Mouse (Mus musculus) frontal cortex, postnatal 36 days (tissue): ENCODE measurements around the gene Mgst2.
A peak's percentile ranks its signal among the peaks of the same experiment; 100 is the strongest.

ENCODE experiments used
- DNase-seq, 2 experiments: peaks; one replicate each; pipeline ENCODE4 v3.0.0; 2022; ENCODE audit warnings: low spot score in 2 of 2

The Mgst2 gene

DNA sequence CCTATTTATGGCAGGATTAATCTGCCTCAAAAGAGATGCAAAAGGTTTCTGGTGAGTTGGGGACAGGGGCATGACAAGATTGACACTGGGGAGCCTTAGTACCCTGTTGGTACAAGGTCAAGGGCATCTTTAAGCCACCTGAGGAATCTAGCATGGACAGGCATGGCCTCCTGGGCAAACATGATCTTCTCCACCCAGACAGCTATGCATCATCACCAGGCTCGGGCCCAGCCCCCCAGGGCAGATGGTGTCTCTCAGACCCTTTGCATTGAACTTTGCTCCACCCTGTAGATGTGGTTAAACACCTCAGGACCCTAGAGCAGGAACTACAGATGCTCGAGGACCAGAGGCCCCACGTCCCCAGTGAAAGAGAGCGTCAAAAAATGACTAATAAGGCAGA is at the start of gene Mgst2:
Gene Mgst2, plus strand, starts transcription at position 301 of the 400 bp plus-strand sequence.
- no peak for DNase-seq

DNA sequence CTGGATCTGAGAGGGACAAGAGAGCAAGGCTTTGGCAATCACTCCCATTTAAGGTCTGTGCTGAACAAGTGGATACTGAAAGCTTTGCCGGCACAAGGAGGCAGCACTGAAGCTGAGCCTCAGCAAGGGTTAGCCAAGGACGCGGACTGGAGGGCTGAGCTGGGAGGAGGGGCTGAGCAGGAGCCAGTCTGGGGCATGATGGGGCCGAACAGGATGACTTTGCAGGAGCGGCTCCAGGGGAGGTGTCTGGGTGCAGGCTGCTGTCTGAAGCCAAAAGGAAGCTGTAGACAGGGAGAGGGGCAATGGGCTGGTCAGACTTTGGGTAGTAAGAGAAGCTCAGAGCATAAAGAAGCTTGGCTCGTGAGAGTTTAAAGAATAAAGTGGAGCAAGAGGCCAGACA is 48.2 kb upstream of the Mgst2 start:
- DNase-seq = peak; percentile 12 to 20

DNA sequence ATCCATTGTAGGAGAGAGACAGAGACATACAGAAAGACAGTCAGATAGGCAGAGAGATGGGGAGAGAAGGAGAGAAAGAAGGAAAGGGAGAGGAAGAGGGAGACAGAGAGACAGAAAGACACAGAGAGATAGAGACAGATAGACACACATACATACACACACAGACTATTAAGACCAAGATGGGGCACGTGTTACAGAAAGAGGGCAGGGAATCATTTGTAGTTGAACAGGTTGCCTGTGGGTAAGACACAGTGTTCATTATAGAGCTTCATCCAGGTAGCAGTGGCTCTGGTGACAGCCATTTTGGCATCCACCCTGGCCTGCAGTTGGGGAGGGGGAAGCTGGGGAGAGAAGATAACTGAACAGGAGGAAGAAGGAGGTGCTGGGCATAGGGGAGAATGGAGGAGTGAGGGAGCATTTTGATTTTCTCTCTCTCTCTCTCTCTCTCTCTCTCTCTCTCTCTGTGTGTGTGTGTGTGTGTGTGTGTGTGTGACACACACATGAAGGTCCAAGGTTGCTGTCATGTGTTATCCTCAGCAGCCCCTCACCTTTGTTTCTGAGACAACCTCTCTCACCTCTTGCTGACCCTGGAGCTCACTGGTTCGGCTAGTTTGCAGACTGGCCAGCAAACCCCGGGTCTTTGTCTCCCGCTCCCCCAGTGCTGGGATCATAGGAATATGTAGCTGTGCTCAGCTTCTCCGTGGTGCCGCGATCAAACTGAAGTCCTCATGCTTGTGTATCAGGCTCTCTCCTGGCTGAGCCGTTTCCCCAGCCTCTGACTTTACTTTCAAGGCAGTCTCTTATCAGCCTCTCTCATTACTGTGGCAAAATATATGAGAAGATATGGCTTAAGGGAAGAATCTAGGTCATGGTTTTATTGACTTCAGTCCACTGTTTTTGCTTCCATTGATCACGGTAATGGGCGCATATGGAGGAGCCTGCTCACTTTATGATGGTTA is 47.5 kb upstream of the Mgst2 start:
- DNase-seq = no peak

DNA sequence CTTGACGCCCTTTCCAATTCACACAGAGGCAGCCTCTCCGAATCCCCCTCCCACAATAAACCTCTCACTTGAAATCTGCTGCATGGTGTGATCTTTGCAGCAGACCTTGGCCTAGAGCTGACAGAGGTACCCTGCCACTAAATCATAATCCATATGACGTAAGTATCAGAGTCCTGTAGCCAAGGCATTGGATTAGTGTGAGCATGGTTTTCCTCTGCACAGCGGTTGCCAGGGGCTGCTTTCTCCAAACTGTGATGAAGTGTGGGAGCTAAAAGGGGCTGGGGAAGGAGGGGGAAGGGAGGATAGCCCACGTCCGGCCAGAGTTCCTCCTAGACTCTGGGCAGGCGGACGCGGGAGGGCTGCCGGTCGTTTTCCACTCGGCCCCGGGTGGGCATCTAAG is 45.9 kb upstream of the Mgst2 start:
- no peak for DNase-seq

DNA sequence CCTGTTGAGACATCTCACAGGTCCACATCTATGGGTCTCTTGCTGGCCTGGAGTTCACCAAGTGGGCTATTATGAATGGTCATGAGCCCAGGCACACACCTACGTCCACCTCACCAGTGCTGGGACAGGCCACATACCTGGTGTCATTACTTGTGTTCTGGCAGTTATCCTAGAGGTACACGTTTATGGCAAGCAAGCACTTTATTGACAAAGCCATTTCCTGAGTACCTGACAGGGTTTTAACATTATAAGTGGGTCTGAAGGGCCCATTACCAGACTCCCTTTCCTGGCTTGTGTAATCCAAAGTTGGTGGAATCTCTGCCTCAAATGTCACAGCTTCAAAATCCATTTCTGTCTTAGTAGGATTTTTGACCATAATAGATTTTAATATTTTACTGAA is 36.2 kb upstream of the Mgst2 start:
- DNase-seq = no peak

DNA sequence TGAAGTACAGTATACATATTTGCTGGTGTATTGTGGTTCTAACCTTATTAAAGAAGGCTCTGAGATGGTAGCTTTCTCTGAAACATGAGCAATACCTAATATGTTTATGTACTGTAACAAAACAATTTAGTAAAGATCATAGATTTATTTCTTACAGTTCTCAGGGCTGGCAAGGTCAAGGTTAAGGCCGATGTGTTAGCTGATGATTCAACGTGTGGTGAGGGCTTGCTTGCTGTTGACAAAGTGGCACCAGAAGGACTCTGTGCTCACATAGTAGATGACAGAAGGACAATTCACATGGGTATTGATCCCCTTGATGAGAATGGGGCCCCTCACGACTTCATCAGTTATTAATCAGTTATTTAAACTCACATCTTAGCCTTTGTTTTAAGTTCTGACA is 32.4 kb upstream of the Mgst2 start:
- no peak for DNase-seq

DNA sequence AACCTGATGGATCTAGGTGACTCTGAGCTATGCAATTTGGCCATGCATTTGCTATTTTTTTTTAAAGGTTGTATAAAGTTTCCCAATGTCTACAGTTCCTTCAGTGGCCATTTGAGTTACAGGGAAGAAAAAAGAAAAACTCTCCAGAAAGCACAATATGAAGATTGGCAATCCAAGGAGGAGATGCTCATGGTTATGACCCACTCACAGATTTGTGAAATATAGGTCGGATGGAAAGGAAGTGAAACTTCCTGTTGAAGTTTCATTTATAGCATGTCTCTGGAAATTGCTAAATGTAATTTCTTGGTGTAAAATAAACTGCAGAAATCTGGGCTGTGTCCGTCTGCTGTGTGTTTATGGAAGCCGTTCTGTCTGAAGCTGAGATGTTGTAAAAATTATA is 31.2 kb upstream of the Mgst2 start:
- no peak for DNase-seq

DNA sequence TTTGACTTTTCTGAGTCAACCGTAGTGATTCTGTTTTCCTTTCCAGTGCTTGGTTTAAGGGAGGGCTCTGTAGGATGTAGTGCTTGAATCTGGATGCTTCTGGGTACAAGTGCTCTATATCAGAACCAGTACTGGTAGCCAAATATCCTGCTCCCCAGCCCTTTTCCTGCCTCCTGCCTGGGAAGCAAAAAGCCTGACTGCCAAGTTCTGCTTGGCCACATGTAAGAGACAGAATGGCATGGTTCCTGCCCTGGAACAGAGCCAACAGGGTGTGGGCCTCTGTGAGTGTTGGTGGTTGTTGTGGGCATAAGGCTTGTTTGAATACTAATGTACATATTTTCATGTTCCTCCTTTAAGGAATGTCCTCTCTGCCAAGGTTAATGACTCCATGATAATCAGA is 29.4 kb upstream of the Mgst2 start:
- DNase-seq = no peak

DNA sequence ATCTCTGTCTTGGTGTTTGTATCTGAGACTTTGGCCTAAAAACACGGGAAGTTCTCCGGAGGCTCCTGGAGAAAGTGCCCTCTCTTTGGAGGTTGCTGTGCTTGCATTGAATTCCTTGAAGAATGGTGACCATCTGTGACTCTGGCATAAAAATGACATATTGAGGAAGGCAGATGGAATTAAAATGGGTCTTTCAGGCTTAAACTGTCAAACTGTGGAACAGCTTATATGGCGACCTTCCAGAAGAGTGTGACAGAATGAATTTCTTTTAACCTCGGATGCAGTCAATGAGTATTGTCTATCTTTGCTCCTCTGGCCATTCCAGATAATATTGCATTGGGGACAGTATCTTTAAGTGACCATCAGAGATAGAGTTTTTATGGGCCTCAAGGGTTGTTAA is 28.2 kb upstream of the Mgst2 start:
- no peak for DNase-seq

DNA sequence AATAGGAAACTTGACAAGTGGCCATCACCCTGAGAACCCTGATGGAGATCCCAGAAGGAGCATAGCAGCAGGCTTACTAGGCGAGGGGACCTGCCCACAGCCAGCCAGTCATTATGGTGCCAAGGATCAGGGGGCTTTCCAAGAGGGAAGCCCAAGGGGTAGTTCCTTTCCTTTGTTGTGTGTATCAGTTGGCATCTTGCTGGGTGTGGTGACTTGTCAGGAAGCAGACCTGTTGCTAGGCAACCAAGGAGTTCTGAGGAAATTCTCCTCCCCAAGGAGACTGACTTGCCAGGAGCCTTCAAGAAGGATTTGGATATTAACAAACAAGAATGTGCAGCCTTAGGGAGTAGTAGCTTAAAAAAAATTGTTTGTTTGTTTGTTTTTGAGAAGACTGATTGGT is 25.7 kb upstream of the Mgst2 start:
- no peak for DNase-seq

DNA sequence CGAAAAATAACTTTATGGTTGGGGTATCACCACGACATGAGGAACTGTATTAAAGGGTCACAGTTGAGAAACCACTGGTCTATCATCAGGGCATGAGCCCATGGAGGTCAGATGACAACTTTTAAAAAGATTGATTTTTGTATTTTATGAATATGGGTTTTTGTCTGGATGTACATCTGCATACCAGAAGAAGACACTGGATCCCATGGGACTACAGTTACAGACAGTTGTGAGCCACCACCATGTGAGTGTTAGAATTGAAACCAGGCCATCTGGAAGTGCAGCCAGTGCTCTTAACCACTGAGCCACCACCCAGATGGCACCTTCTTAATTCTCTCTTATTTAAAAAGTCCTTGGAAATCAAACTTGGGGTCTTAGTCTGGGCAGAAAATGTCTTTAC is 24.2 kb upstream of the Mgst2 start:
- DNase-seq = no peak

DNA sequence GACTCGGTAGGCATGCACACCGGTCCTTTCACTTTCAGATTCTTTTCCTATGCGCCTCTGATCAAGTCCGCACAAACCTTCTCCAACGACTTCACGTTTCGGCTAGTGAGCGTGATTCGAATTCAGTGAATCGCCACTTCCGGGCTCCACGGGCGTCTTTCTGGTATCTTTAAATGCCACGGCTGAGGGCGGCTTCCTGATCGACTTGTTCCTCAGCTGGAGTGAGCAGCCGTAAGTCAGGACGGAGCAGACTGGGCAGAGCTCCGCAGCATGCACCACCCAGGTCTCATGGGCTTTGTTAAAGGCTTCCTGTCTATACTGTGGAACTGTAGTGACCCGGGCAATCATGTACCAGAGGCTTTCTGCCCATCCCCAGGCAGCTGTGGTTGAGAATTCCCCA is 23.5 kb upstream of the Mgst2 start:
- DNase-seq = no peak

DNA sequence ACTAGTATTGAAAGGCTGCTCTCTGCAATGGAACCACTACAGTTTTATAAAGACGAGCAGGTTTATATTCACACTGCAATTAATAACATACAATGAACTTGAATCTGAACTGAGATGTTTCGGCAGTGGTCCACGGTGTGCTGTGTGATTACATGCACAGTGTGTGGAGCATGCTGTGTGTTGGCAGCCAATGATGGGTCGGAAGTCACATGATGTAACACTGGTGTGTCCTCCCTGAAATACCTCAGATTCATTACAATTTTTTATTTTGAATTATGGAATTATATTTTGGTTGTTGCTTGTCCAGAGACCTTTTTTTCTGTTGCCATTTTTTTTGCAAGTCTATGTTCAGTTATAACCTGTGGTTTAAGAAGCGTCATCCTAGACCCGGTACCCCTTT is 22.8 kb upstream of the Mgst2 start:
- no peak for DNase-seq

DNA sequence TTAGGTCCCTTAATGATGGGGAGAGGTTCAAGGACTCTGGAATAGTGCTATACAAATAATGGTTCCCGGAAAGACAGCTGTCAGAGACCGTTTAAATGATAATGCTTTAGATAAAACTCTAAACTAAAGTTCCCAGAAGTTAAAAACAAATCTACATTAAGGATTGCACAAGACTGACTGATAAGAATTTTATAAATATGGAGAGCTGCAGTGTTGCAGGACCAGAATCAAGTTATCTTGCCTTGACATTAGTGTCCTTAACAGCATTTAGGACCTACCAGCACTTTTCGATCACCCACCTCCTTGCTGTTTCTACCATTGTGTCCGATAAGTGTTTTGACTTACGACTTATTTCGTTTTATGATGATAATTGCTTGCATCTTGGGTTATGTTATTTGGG is 21.9 kb upstream of the Mgst2 start:
- DNase-seq = no peak

DNA sequence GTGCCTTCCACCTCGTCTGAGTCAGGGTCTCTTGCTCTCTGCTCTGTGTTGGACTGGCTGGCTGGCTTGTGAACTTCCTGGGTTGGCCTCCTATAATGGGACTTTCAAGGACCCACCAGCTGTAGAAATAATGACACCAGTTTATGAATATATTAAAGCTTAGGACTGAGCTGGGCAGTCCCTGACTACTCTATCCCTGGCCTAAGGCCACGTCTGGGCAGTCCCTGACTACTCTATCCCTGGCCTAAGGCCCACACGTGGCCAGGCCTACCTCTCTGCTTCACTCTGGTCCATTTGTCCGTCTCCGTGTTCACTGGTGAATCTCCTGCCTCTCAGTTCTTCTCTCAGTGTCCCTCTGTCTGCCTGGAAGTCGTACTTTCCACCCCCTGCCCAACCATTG is 14.7 kb upstream of the Mgst2 start:
- DNase-seq = no peak

DNA sequence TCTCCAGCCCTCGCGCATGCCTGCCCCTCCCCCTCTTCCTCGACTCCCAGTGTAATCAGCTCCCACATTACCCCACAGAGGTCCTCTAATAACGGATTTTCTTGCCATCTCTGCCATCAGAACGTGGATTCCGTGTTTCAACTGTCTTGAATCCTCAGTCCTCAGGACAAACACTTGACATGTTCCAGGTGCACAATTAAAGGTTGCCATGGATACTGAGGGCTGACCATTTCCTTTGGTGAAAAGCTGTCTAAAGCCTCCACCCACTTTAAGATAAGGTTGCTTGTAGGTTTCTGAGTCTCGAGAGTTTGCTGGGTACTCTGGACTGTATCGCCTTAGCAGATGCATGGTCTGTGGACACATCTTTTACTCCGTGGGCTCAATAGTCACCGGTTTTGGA is 13.9 kb upstream of the Mgst2 start:
- DNase-seq = no peak

DNA sequence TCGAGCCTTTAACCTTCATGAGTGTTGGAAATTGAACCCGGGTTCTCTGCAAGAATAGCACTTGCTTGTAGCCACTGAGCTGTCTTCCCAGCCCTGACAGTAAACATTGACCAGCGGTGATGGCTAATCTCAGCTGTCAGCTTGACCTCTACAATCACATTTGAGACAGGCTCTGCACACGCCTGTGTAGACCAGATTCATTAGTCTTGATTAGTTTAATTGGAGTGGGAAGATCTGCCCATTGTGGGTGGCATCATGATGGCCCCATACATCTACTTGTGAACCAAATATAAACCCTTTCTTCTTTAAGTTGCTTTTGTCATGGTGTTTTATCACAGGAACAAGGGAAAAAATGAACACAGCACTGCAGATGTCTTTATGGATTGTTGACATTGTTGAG is 12.8 kb upstream of the Mgst2 start:
- DNase-seq = no peak

DNA sequence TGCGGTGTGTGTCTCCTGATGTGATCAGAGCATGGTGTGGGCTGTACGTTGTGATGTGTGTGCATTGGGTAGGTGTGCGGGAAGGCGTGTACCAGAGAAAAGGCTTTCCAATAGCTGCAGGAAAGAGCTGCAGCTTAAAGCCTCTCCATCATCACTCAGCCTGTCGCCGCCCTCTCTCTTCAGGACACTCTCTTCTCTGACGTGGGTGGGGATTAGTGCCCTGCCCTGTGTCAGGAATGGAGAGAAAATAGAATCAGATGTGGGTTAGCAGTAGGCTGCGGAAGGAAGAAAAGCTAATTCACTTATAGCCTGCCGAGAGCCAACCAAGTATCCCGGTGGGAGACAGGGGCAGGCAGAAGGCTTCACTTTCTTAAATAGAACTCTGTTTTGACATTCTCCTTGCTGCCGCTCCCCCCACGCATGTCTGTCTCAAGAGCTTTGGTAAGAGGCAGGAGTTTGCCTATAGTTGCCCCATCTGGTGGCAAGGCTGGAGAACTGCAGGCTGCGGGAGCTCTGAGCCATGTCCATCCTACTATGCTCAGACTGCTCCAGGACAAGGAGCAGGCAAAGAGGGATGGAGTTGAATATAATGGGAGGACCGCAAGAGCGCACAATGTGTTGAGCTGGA is 12.0 kb upstream of the Mgst2 start:
- peak; percentile 82 to 87 for DNase-seq

DNA sequence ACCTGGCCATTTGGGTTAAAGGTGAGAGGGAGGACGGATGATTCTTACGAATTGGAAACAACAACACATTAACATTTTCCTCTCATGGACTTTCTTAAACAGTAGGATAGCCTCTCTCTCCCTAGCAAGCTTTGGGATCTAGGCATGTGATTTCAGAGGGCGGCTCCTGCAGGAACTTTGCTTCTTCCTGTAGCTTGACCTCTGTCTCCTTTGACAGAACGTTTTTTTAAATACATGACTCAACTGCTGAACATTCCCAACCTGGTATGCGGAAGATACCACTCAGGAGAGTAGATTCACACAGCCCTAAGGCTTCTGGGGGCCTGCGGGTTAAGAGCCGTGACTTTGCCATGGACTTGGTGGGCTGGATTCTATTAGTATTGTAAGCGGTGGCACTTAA is 10.7 kb upstream of the Mgst2 start:
- DNase-seq = no peak

DNA sequence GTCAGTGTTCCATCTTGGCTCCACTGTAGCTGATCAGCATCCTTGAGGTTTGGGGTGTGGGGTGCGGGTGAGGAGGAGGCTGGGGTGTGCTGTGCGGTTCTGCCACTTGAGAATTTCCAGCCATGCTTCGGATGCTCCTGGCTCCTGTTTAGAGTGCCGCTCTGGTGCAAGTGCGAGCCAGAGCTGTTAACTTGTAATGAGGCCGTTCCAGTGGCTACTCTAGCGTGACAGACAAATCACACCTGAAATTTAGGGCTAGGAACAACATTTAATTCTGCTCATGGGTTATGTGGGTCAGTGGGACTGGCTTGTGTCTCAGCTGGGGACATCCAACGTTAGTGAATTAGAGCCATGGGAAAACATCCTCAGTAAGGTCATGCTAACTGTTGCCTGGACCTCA is 10.2 kb upstream of the Mgst2 start:
- DNase-seq = no peak

DNA sequence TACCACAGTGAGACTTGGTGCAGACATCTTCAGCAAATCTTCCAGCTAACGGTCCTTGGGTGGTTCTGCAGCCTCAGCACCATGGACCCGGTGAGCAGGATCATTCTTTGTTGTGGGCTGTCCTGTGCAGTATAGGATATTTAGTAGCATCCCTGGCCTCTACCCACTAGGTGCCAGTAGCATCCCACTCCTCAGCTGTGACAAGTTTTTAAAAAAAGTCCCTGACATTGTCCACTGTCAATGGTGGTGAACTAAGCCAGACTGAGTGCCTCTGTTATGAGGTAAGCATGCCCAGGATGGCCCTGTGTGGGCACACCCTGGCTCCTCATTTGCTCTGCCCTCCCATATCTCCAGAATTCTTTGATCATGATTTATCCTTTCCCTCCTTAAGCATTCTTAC is 9.0 kb upstream of the Mgst2 start:
- DNase-seq = no peak

DNA sequence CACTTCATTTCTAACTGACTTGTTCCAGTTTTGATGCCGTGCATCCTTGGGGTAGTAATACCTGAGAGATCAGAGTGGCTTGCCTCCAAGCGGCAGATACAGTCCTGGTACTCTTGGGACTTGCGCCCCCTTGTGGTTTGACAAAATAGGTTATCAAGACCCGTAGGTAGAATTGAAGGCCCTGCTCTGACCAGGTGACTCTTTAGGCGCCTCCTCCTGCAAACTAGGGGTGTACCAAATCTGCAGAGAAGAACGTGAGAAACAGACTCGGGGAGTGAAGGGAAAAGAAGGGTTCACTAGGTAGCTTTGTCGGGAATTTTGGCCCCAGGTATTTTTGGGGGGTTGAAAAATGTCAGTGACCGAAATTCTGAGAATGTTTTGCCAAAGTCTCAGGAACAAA is 7.9 kb upstream of the Mgst2 start:
- peak; percentile 74 to 84 for DNase-seq

DNA sequence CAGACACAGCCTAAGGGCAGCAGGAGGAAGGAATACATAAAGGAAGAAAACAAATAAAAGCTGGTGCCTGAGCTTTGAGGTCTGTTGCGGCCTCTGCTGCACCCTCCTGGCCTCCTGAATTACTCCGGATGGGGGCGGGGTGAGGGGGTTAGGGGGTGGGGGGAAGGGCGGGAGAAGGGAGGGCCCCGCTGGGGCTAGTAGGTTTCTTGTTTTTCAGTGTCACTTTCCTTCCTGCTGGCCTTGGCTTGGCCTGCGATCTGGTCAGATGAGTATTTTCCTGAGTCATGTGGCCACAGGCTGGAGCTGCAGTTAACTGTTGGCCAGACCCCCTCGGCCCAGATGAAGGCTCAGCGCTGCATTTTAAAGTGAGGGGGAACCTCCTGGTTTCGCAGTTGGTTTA is 7.5 kb upstream of the Mgst2 start:
- DNase-seq = no peak
